Mouse (Mus musculus): ENCODE data around the gene 6330409D20Rik.

Gene 6330409D20Rik

GRCm38 (mm10) chr2:32757056-32757845 lies 16.4 kb upstream of the 6330409D20Rik start, which contains the start of gene Tor2a:
Tor2a (plus strand) TSS chr2:32757234.
- DNase-seq (ENCODE audit: low read depth, low spot score): peak; percentile 99

GRCm38 (mm10) chr2:32756674-32757055 lies 15.8 kb upstream of the 6330409D20Rik start:
- DNase-seq (ENCODE audit: low read depth, low spot score): no peak

DNA sequence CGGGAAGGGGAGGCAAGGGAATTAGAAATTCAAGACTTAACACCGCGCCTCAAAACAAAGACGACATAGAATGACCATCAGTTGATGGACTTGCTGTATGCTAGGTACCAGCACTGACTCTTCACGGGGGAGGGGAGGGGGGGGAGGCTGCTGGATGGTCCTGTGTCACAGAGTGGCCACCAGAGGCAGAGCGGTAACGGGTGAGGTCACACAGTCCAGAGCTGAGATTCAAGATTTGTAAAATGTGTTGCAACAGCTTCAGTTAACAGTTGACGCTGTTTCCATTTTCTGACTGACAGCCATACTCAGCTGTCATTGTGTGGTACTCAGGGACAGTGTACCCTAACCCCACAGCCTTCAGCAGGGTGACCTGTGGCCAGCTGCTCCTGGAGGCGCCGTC lies 11.4 kb upstream of the 6330409D20Rik start:
- no peak for DNase-seq (ENCODE audit: low read depth, low spot score)

DNA sequence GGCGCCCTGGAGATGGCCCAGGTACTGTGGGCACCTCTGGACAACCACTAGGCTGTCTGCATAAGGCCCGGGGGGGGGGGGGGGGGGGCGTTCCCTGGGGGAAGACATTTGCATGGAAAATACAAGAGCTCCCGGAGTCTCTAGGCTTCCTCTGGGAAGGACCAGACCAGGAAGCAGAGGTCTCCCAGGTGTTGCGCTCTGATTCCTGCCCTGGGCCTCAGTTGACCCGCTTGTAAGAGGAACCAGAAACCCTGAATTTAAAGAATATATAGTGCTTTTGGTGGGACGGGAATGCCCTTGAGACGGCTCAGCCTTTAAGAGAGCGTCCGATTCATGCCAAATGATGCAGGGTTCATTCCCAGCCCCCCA lies 10.8 kb upstream of the 6330409D20Rik start:
- DNase-seq (ENCODE audit: low read depth, low spot score): no peak

DNA sequence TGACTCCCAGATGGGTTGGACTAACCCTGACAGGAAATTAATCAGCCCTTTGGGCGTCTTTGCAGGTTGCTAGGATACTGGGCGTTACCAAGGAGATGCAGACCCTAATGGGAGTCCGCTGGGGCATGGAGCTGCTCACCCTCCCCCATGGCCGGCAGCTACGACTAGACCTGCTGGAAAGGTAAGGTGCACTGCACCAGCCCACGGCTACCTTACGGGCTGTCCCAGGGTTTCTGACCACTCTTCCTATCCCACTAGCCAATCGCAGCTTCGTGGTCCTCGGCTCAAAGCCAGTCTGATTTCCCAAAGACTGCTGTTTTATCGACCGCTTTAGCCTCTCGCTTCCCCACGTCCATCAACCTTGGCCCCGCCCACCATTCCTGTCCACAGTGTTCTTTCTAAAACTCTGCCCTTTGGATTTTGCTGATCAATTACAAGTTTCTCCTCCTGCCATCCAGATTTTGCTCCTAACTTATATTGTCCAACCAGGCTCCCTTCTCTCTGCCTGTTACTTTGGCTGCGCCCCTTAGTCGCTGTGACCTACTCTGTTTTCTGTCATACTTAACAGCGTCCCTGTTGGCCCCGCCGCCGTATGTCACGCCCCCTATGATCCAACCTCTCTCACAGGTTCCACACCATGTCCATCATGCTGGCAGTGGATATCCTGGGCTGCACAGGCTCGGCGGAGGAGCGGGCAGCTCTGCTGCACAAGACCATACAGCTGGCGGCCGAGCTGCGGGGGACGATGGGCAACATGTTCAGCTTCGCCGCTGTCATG lies 10.3 kb upstream of the 6330409D20Rik start:
- DNase-seq (ENCODE audit: low read depth, low spot score): no peak

DNA sequence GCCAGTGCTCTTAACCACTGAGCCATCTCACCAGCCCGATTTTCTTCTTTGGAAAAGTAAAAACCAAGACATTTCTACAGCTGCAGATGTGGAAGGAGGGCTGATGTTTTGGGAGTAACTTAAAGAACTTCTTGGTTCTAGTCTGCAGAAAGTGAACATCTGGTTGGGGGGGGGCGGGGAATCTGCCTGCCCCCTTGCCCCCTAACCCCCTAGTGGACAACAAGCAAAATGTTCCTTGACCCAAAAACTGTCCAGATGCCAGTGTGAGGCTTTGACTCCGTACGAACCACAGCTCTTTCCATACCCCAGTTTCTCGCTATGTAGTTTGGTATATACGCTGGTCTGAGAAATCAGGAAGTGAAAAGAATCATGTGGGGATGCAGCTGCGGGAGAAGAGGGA lies 9.4 kb upstream of the 6330409D20Rik start:
- no peak for DNase-seq (ENCODE audit: low read depth, low spot score)

GRCm38 (mm10) chr2:32749082-32749481 lies 8.3 kb upstream of the 6330409D20Rik start:
- no peak for DNase-seq (ENCODE audit: low read depth, low spot score)

DNA sequence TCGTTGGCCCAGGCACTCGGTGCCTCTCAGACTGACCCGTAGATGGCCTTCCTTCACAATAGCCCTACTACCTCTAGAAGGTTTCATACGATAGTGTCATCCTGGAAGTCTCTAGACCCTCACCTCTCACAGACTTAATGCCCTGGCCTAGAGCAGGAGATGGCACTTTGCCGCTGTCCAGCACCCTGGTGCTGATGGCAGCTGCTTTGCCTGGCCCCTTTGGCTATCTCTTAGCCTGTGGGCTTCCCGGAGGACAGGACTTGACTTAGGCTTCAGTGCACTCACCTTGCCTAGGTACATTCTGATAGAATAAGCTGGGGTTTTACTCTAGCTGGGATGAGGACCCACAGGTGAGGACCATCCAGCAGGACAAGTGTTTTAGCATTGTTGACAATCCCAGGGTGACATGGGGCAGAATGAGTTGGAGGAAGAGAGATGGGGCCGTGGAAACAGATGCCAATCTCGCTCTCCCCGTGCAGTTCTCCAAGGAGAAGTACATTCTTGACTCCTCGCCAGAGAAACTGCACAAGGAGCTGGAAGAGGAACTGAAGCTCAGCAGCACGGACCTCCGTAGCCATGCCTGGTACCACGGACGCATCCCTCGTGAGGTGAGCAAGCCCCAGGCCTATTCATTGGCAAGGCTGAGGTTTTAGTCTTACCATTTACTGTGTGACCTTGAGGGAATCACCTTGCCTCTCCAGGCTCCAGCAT lies 3.6 kb upstream of the 6330409D20Rik start:
- DNase-seq (ENCODE audit: low read depth, low spot score): peak; percentile 42

DNA sequence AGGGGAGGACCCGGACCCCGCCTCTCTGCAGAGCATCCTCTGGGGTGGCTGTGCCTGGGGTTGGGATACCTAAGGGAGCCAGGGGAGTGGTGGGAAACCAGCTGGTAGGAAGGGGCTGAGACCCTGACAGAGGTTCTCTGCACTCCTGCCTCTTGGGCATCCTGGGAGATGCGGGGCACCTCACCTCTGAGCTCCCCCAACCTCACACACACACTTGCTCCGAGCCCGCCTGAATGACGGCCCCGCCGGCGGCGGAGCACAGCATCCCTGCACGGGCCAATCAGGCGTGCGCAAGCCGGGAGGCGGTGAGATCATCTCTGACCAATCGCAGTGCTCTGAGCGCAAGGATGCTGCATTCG lies 1.3 kb upstream of the 6330409D20Rik start:
- peak; percentile 97 for DNase-seq (ENCODE audit: low read depth, low spot score)

- DNase-seq (ENCODE audit: low read depth, low spot score): peak; percentile 83
These were observed 707 bp upstream of the 6330409D20Rik start for GRCm38 (mm10) chr2:32741273-32742172.

DNA sequence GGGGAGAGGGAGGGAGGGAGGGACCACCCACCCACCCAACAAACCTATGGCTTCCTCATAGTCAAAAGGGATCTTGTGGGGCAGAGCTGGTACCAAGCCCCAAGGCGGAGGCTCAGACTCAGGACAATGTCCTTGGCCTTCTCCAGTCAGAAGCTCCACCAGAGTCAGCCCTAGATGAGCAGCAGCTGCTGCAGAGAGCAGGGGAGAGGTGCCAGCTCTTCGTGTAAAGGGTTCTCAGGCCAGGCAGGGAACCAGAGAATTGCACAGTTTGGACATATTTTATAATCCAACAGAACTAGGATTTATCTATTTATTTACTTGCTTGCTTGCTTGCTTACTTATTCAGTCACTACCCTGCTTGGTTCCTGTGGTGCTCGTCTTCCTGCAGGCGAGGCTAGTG lies 1.5 kb downstream of the 6330409D20Rik start:
- DNase-seq (ENCODE audit: low read depth, low spot score): no peak

DNA sequence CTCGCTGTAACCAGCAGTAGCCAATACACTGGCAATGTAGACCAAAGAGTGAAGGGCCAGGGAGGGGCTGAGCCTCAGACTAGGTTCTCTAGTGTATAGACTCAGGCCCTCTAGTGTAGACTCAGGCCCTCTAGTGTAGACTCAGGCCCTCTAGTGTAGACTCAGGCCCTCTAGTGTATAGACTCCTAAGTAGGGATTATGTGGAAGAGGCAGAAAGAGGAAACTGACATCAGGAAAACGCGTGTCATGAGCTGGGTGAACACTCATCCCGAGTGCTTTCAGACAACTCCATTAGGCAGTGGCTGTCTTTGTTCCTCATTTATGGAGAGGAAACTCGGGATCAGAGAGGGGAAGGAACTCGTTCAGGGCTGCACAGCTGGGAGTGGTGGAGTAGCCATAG lies 3.8 kb downstream of the 6330409D20Rik start:
- no peak for DNase-seq (ENCODE audit: low read depth, low spot score)

GRCm38 (mm10) chr2:32736306-32736829 lies 4.4 kb downstream of the 6330409D20Rik start:
- DNase-seq (ENCODE audit: low read depth, low spot score): no peak

DNA sequence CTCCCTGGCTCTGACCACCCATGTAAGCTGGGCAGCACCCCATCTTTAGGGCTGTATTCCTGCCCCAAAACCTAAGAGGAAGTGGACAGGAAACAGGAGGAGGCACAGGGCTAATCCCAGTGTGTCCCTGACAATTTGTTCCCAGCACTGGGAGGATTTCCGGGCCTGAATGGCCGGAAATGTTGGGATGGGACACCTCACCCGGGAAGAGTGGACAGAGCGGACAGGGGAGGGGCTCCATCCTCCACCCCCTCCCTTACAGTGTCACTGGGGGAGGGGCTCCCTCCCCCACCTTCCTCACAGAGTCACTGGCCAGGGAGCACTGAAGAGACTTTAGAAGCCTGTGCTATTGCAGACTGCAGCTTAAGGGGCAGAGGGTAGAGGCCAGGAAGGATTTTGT lies 5.9 kb downstream of the 6330409D20Rik start:
- no peak for DNase-seq (ENCODE audit: low read depth, low spot score)

- no peak for DNase-seq (ENCODE audit: low read depth, low spot score)
These were observed 6.3 kb downstream of the 6330409D20Rik start for GRCm38 (mm10) chr2:32734480-32734879.

DNA sequence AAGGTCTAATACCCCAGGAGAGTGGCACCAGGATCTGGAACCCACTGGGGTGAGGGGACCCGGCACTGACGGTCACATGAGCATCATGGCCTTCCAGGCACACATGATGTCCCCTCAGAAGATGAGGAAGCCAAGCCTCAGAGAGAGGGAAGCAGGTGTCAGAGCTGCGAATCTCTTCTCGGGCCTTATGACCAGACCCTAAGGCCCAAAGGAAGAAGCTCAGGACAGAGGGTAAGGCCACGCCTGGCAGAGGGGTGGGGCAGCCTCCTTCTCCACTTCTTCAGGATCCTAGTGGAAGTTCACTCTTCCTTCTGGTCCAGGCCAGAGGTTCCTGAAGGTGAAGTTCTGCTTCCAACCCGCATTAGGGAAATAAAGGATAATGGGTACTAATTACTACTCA lies 8.1 kb downstream of the 6330409D20Rik start:
- no peak for DNase-seq (ENCODE audit: low read depth, low spot score)

DNA sequence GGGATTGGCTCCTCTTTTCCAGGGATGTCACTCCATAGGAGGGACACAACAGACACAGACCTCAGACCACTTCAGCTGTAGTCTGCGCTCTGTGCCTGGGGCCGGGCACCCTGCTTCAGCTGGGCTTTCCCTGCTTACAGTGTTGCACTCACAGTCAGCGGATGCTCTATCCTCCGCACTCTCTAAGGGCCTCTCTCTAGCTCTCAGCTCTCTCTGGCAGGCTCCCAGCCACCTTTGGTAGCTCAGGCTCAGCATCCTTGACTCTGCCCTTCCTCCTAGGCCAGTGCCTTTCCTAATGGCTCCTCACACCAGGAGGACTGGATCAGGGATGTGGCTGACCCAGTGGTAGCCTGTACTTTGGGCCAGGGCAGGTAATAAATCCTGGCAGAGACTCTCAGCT lies 8.9 kb downstream of the 6330409D20Rik start:
- no peak for DNase-seq (ENCODE audit: low read depth, low spot score)

DNA sequence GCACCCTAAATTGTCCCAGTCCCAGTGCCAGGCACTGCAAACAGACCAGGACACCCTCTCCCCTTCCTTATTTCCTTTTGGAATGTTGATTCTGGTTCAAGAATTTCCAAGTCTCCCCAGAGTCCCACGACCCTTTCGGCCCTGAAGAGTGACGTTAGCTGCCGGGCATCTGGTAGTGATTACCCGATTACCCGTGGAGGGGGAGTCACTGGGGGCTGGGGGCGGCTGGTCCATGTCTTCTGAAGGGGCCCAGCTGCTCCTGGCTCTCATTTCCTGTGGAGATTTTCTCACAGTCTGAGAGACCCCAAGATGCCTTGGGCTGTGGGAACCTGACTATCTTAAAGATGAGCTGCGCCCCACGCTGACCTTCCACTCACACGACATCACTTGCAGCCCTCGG lies 10.0 kb downstream of the 6330409D20Rik start:
- no peak for DNase-seq (ENCODE audit: low read depth, low spot score)

GRCm38 (mm10) chr2:32729547-32729946 lies 11.3 kb downstream of the 6330409D20Rik start:
- no peak for DNase-seq (ENCODE audit: low read depth, low spot score)

GRCm38 (mm10) chr2:32728463-32728862 lies 12.4 kb downstream of the 6330409D20Rik start:
- no peak for DNase-seq (ENCODE audit: low read depth, low spot score)

DNA sequence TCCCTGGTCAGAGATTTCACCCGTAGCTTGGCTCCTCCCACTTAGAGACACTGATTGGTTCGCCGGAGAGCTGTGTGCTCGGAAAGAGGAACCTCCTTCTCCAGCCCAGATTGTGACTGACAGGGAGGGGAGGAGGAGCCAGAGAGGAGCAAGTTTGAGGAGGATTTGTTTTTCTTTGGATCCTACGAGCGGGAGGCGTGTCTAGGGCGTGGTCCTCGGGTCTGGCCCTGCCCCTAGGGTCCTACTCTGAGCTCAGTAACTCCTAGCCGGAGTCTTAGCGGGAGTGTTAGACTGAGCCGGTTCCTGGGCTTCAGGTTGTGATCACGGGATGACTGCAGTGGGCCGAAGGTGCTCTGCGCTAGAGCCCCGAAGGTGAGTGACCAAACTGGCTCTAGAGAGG lies 13.4 kb downstream of the 6330409D20Rik start:
- peak; percentile 98 for DNase-seq (ENCODE audit: low read depth, low spot score)

All from brain, adult 2 months (tissue).